Mouse (Mus musculus): ENCODE data around the gene C2.

Gene C2

GRCm38 (mm10) chr17:34885615-34886014, 12.4 kb downstream of the C2 start:
- in situ Hi-C loops (cut with MboI; ENCODE audit: unreplicated experiment in 2 of 2): no loop called here

GRCm38 (mm10) chr17:34884704-34885103, 13.4 kb downstream of the C2 start:
- in situ Hi-C loops (cut with MboI; ENCODE audit: unreplicated experiment in 2 of 2): no loop called here

- in situ Hi-C loops (cut with MboI; ENCODE audit: unreplicated experiment in 2 of 2): no loop called here
Measured at GRCm38 (mm10) chr17:34883332-34883731, 14.7 kb downstream of the C2 start.

- in situ Hi-C loops (cut with MboI; ENCODE audit: unreplicated experiment in 2 of 2): no loop called here
Measured at GRCm38 (mm10) chr17:34881683-34882310, 16.3 kb downstream of the C2 start, which contains the start of gene Gm20547. Gm20547 (minus strand) TSS chr17:34882042.

- in situ Hi-C loops (cut with MboI; ENCODE audit: unreplicated experiment in 2 of 2): no loop called here
Measured at GRCm38 (mm10) chr17:34881166-34881565, 16.9 kb downstream of the C2 start.

GRCm38 (mm10) chr17:34879336-34879879, 18.7 kb downstream of the C2 start, which contains the start of gene Zbtb12:
Zbtb12 (plus strand) TSS chr17:34879483.
- in situ Hi-C loops (cut with MboI; ENCODE audit: unreplicated experiment in 2 of 2): no loop called here

- in situ Hi-C loops (cut with MboI; ENCODE audit: unreplicated experiment in 2 of 2): loop anchor here in 1 of 2 experiments (25.0 kb wide), 1 partner anchor 213 kb away; the partner anchor contains the start of genes Abhd16a, Ly6g6d, Ly6g6e and Ly6g6f
Measured at GRCm38 (mm10) chr17:34874321-34874720, 23.7 kb downstream of the C2 start.

- in situ Hi-C loops (cut with MboI; ENCODE audit: unreplicated experiment in 2 of 2): loop anchor here in 1 of 2 experiments (25.0 kb wide), 1 partner anchor 221 kb away; the partner anchor contains the start of genes Abhd16a, Ly6g6d, Ly6g6e and Ly6g6f
Measured at GRCm38 (mm10) chr17:34865981-34866380, 32.1 kb downstream of the C2 start.

GRCm38 (mm10) chr17:34862416-34863081, 35.5 kb downstream of the C2 start, which contains the start of gene Cfb:
Cfb (minus strand) TSS chr17:34862518.
- in situ Hi-C loops (cut with MboI; ENCODE audit: unreplicated experiment in 2 of 2): loop anchor here in 1 of 2 experiments (25.0 kb wide), 1 partner anchor 225 kb away; the partner anchor contains the start of genes Abhd16a, Ly6g6d, Ly6g6e and Ly6g6f

GRCm38 (mm10) chr17:34861704-34862415, 36.2 kb downstream of the C2 start:
- in situ Hi-C loops (cut with MboI; ENCODE audit: unreplicated experiment in 2 of 2): loop anchor here in 1 of 2 experiments (25.0 kb wide), 1 partner anchor 225 kb away; the partner anchor contains the start of genes Abhd16a, Ly6g6d, Ly6g6e and Ly6g6f

- in situ Hi-C loops (cut with MboI; ENCODE audit: unreplicated experiment in 2 of 2): loop anchor here in 1 of 2 experiments (25.0 kb wide), 1 partner anchor 227 kb away; the partner anchor contains the start of genes Abhd16a, Ly6g6d, Ly6g6e and Ly6g6f
Measured at GRCm38 (mm10) chr17:34860514-34860913, 37.6 kb downstream of the C2 start.

GRCm38 (mm10) chr17:34858670-34859069, 39.4 kb downstream of the C2 start:
- in situ Hi-C loops (cut with MboI; ENCODE audit: unreplicated experiment in 2 of 2): loop anchor here (5.0 to 25.0 kb wide), 4 partner anchors 54 to 229 kb away; partner anchors contain the start of genes Slc44a4 (in 2 of the 2), Abhd16a (in 1 of the 2), Lsm2 (in 1 of the 2) and Ly6g6d (in 1 of the 2)

GRCm38 (mm10) chr17:34855825-34856224, 42.2 kb downstream of the C2 start:
- in situ Hi-C loops (cut with MboI; ENCODE audit: unreplicated experiment in 2 of 2): loop anchor here (5.0 to 25.0 kb wide), 4 partner anchors 56 to 231 kb away; partner anchors contain the start of genes Slc44a4 (in 2 of the 2), Abhd16a (in 1 of the 2), Lsm2 (in 1 of the 2) and Ly6g6d (in 1 of the 2)

GRCm38 (mm10) chr17:34854761-34855160, 43.3 kb downstream of the C2 start:
- in situ Hi-C loops (cut with MboI; ENCODE audit: unreplicated experiment in 2 of 2): loop anchor here (5.0 to 25.0 kb wide), 4 partner anchors 58 to 233 kb away; partner anchors contain the start of genes Slc44a4 (in 2 of the 2), Abhd16a (in 1 of the 2), Lsm2 (in 1 of the 2) and Ly6g6d (in 1 of the 2)

- in situ Hi-C loops (cut with MboI; ENCODE audit: unreplicated experiment in 2 of 2): loop anchor here (10.0 to 25.0 kb wide), 2 partner anchors 131 to 234 kb away; partner anchors contain the start of genes Abhd16a (in 1 of the 2), Lsm2 (in 1 of the 2), Ly6g6d (in 1 of the 2) and Ly6g6e (in 1 of the 2)
Measured at GRCm38 (mm10) chr17:34853511-34853910, 44.6 kb downstream of the C2 start.

GRCm38 (mm10) chr17:34850517-34851125, 47.4 kb downstream of the C2 start:
- in situ Hi-C loops (cut with MboI; ENCODE audit: unreplicated experiment in 2 of 2): loop anchor here (10.0 to 25.0 kb wide), 2 partner anchors 134 to 237 kb away; partner anchors contain the start of genes Abhd16a (in 1 of the 2), Lsm2 (in 1 of the 2), Ly6g6d (in 1 of the 2) and Ly6g6e (in 1 of the 2)

- in situ Hi-C loops (cut with MboI; ENCODE audit: unreplicated experiment in 2 of 2): loop anchor here (10.0 to 25.0 kb wide), 2 partner anchors 135 to 237 kb away; partner anchors contain the start of genes Abhd16a (in 1 of the 2), Lsm2 (in 1 of the 2), Ly6g6d (in 1 of the 2) and Ly6g6e (in 1 of the 2)
Measured at GRCm38 (mm10) chr17:34849722-34850516, 48.1 kb downstream of the C2 start, which contains the start of the genes Skiv2l and Nelfe. Skiv2l (minus strand) TSS chr17:34850210. Nelfe (plus strand) TSS chr17:34850391.

GRCm38 (mm10) chr17:34847615-34848014, 50.5 kb downstream of the C2 start:
- in situ Hi-C loops (cut with MboI; ENCODE audit: unreplicated experiment in 2 of 2): no loop called here
